Comparison of ENCODE assay signal across 17 mouse cellular contexts in genomic region chr1:120595471-120596240, GRCm38 (mm10). TPM values are rescaled to one million over a fixed set of nuclear protein-coding genes. Genes with fewer than 3 reads are reported as not detected.
DNase-seq lines count a peak whose midpoint lies in the region; ATAC-seq and TF ChIP-seq lines count a peak whose summit lies in the region.
"Had no signal": no experiment of that assay in that cellular context is flagged by ENCODE, and none has a peak within 500 bp of the region (broad histone marks: within the 10 kb centered on the region; RNA-seq: fewer than 3 reads in every experiment).

No protein-coding gene starts in this region.

- peak; percentile 21 for DNase-seq in brain, embryonic 14.5 days (ENCODE audit: low read depth)
- DNase-seq in midbrain, embryonic 14.5 days: peak; percentile 41
- no peak for DNase-seq in B cell, adult 2 months
- DNase-seq in heart, adult 11 months: no peak
- no peak for DNase-seq in adrenal gland, postnatal 4 days (ENCODE audit: low spot score in 2 of 2)
- DNase-seq: cerebellum, adult 9-11 months; lung, postnatal 36 days; right cerebral cortex, postnatal 25 days had no signal

- H3K4me3 ChIP-seq in embryonic facial prominence, embryonic 13.5 days: peak overlapping the region; percentile 34
- H3K4me3 ChIP-seq in hindbrain, embryonic 16.5 days (ENCODE audit: low read length): peak overlapping the region; percentile 33
- H3K4me3 ChIP-seq in midbrain, embryonic 14.5 days (replicated peaks; ENCODE audit: low read depth, low read length): peak overlapping the region; percentile 59
- H3K4me3 ChIP-seq: layer of hippocampus, adult 2 months had no signal

- no peaks in the 10 kb centered on the region for H3K36me3 ChIP-seq in embryonic facial prominence, embryonic 13.5 days
- no peaks in the 10 kb centered on the region for H3K36me3 ChIP-seq in hindbrain, embryonic 16.5 days (ENCODE audit: control insufficient read depth, insufficient read depth, low read length)
- H3K36me3 ChIP-seq in midbrain, embryonic 14.5 days (ENCODE audit: control insufficient read depth, insufficient read depth, low read length): no peaks in the 10 kb centered on the region
- H3K36me3 ChIP-seq: heart, embryonic 12.5 days; kidney, embryonic 15.5 days had no signal

- no peak for ATAC-seq in embryonic facial prominence, embryonic 13.5 days (ENCODE audit: insufficient number of reproducible peaks, insufficient read depth, low FRiP score, low TSS enrichment, low read depth)
- ATAC-seq in hindbrain, embryonic 16.5 days: no peak
- ATAC-seq in midbrain, embryonic 14.5 days (ENCODE audit: low FRiP score, low TSS enrichment): no peak
- ATAC-seq: Patski had no signal

- peak overlapping the region; percentile 57 for H3K4me2 ChIP-seq in embryonic facial prominence, embryonic 13.5 days
- H3K4me2 ChIP-seq in hindbrain, embryonic 16.5 days (ENCODE audit: low read length): peak overlapping the region; percentile 47
- H3K4me2 ChIP-seq in midbrain, embryonic 14.5 days (ENCODE audit: low read length): peak overlapping the region; percentile 75

- no peaks in the 10 kb centered on the region for H3K9me3 ChIP-seq in embryonic facial prominence, embryonic 13.5 days
- H3K9me3 ChIP-seq in hindbrain, embryonic 16.5 days (ENCODE audit: control insufficient read depth, low read length): 0 out of 2 replicates have a peak, but pooled peaks cover 2% of the 10 kb centered on the region
- no peaks in the 10 kb centered on the region for H3K9me3 ChIP-seq in midbrain, embryonic 14.5 days (ENCODE audit: control insufficient read depth, low read length)
- H3K9me3 ChIP-seq: heart, embryonic 12.5 days; kidney, embryonic 15.5 days had no signal

- peaks cover 99% of the 10 kb centered on the region for H3K27me3 ChIP-seq in embryonic facial prominence, embryonic 13.5 days
- peaks cover 61% of the 10 kb centered on the region for H3K27me3 ChIP-seq in hindbrain, embryonic 16.5 days (replicated peaks; ENCODE audit: control insufficient read depth, insufficient read depth, low read length)
- peaks cover 88% of the 10 kb centered on the region for H3K27me3 ChIP-seq in midbrain, embryonic 14.5 days (ENCODE audit: control insufficient read depth, insufficient read depth, low read length)

- no peak for TF ChIP-seq POLR2A in brain, embryonic 14.5 days (IDR thresholded peaks at IDR 0.05; ENCODE audit: borderline replicate concordance, extremely low read depth, insufficient read depth, insufficient read length, poor library complexity, severe bottlenecking)

- WGBS in embryonic facial prominence, embryonic 13.5 days: 8% methylated on average over 17 of the region's 17 CpGs
- 4% methylated on average over 17 of the region's 17 CpGs for WGBS in hindbrain, embryonic 16.5 days
- 4% methylated on average over 17 of the region's 17 CpGs for WGBS in midbrain, embryonic 14.5 days

- peaks cover 8% of the 10 kb centered on the region; the same call in 1 of the 2 replicates for H3K4me1 ChIP-seq in embryonic facial prominence, embryonic 13.5 days
- H3K4me1 ChIP-seq in hindbrain, embryonic 16.5 days (ENCODE audit: control insufficient read depth, insufficient read depth, low read depth, low read length): peaks cover 3% of the 10 kb centered on the region
- H3K4me1 ChIP-seq in midbrain, embryonic 14.5 days (ENCODE audit: control insufficient read depth, insufficient read depth, low read length): no peaks in the 10 kb centered on the region
- H3K4me1 ChIP-seq: heart, embryonic 12.5 days had no signal

- no peak overlapping the region for H3K27ac ChIP-seq in embryonic facial prominence, embryonic 13.5 days
- no peak overlapping the region for H3K27ac ChIP-seq in hindbrain, embryonic 16.5 days (ENCODE audit: low read depth, low read length)
- H3K27ac ChIP-seq in midbrain, embryonic 14.5 days (replicated peaks; ENCODE audit: low read depth, low read length): no peak overlapping the region
- H3K27ac ChIP-seq: kidney, embryonic 15.5 days; layer of hippocampus, adult 2 months had no signal

- H3K9ac ChIP-seq in embryonic facial prominence, embryonic 13.5 days: no peak overlapping the region
- no peak overlapping the region for H3K9ac ChIP-seq in hindbrain, embryonic 16.5 days (ENCODE audit: low read depth, low read length)
- no peak overlapping the region for H3K9ac ChIP-seq in midbrain, embryonic 14.5 days (replicated peaks; ENCODE audit: low read length)
- H3K9ac ChIP-seq: heart, embryonic 12.5 days; kidney, embryonic 15.5 days had no signal

- no peak for TF ChIP-seq CTCF in brain, embryonic 14.5 days (IDR thresholded peaks at IDR 0.05; ENCODE audit: borderline replicate concordance, extremely low read depth, insufficient read depth, insufficient read length)

RNA-seq across cellular contexts. Expression of gene En1, which starts 6.6 kb away (rescaled TPM):
- 7.4 and 17.2 TPM in 2 replicates for polyA plus RNA-seq in brain, embryonic 14.5 days (2012; rRNA removed)
- 2.7 and 2.8 TPM in 2 replicates for polyA plus RNA-seq in embryonic facial prominence, embryonic 13.5 days (2015; fragmentation: Nextera tagmentation; extraction: Ambion mirVana)
- 3.1 and 4.0 TPM in 2 replicates for polyA plus RNA-seq in hindbrain, embryonic 16.5 days (2015; fragmentation: Nextera tagmentation; extraction: Ambion mirVana)
- 16.8 and 18.3 TPM in 2 replicates for polyA plus RNA-seq in midbrain, embryonic 14.5 days (2014; fragmentation: Nextera tagmentation; extraction: Ambion mirVana)
- total RNA-seq in adrenal gland, postnatal 4 days (2021): under 1 TPM; 0.25 to 0.59 TPM
- total RNA-seq: layer of hippocampus, adult 2 months; left cerebral cortex, adult 8-10 months had no signal
- polyA plus RNA-seq: forebrain, embryonic 16.5 days; liver, embryonic 16.5 days; Patski had no signal

Comparison
In these comparisons a context has a peak if more than half of its experiments do, and no peak if none do; other contexts are left out.
1. DNase-seq: peak in brain, embryonic 14.5 days (single experiment) and midbrain, embryonic 14.5 days (single experiment); none in B cell, adult 2 months (0 of 2), heart, adult 11 months (single experiment) and adrenal gland, postnatal 4 days (0 of 2).
2. Peak in every context shown above with its lines, with median percentiles within 50 percentile points of each other: H3K4me2 ChIP-seq and H3K4me3 ChIP-seq.